Mouse (Mus musculus) kidney, adult 8-10 months (tissue): ENCODE results near the gene Cap2.

Experiments
- DNase-seq, 2 experiments: peaks; one replicate each; pipeline ENCODE4 v3.0.0; 2022

Cap2 gene

DNA sequence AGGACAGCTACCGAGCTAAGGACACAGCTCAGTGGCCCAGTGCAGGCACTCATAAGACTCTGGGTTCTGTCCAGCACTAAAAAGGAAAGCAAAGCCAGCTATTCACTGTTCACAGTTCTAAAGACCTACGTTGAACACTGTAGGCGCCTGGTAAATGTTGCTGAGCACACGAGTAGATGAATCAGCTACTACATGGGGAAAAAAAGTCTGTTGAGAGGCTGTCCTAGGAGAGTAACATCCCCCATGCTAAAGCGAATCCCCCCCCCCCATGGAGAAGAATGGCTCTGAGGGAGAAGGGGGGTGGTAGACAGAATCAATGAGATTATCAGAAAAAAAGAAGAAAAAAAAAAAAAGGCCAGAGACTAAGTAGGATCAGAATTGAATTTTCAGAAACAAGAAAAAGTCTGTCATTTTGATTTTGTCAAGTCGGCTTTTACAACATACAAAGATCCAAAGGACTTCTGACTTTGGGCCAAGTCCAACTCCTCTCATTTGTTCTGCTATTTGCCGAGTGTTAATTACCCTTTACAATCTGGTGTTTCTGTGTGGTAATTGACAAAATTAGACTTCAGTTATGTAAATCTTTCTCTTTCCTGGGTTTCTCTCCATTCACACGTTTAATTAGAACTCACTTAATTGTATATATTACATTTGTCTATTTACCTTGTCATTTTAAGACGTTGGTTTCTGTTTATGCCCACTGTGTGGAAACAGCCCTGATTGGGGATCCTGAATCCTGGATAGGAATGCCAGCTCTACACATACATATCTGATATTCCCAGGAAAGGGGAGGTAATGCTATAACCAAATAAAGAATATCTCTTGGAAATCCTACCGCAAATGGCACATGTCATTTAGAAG lies 139.2 kb downstream of the Cap2 start:
- DNase-seq, result no peak

DNA sequence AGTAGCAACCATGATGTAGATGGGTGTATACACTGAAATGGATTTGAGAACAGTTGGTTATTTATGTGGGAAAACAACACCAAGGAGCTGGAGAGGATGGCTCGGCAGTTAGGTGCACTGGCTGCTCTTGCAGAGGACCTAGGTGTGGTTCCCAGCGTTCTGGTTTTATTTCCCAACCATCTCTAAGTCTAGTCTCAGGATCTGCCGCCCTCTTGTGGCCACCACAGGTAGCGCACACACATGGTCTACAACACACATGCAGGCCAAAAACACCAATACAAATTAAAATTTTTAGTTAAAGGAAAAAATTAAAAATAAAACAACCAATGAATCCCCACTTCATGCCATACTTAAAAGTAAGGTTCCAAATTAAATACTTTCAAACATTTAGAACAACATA lies 140.7 kb downstream of the Cap2 start:
- no peak for DNase-seq

DNA sequence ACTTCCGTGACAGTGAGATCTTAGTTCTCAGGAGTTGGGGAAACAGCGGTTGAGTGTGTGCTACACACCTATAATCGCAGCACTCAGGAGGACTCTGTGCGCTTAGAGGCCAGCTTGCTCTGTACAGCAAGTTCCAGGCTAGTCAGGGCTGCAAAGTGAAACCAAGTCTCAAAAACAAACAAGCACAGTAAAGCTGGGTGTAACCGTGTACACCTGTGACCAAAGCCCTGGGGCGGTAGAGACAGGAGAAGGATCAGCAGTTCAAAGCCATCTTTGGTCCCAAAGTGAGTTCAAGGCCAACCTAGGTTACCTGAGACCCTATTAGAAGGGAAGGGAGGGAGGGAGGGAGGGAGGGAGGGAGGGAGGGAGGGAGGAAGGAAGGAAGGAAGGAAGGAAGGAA lies 142.5 kb downstream of the Cap2 start:
- DNase-seq, result no peak

DNA sequence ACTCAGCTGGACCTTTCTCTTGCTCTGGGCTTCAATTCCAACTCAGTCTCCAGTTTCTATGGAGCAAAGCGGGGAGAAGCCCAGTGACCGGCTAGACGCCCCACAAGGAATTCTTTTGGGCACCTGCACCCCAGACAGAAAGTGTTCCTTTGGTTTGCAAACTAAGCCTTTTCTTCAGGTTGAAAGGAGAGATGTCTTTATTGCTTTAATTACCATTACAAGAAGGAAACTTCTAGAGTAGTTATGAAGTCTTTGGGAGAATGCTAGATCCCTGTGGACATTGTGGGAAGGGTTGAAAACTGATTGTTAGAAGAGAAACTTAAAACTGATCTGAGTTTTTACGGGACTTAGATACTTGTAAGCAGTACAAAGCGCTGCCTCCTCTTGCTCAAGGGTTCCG lies 143.8 kb downstream of the Cap2 start:
- DNase-seq, result no peak

DNA sequence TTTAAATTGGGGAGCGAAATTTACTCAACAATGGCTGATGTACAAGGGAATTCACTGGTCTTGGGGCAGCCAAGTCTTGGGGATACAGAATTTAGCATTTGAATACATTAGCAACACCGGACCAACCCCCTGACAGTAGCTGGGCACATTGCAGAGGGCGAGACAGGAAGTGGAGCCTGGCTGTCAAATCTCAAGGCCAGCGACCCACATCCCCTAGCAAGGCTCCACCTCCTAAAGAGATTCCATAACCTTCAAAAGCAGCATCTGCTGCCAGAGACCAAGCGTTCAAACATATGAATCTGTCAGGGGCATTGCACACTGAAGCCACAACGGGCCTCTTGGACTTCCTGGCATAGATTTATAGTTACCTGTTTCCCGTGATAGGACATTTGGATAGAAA lies 150.2 kb downstream of the Cap2 start:
- DNase-seq, result no peak

GRCm38 (mm10) chr13:46652671-46653070 lies 151.0 kb downstream of the Cap2 start:
- no peak for DNase-seq

DNA sequence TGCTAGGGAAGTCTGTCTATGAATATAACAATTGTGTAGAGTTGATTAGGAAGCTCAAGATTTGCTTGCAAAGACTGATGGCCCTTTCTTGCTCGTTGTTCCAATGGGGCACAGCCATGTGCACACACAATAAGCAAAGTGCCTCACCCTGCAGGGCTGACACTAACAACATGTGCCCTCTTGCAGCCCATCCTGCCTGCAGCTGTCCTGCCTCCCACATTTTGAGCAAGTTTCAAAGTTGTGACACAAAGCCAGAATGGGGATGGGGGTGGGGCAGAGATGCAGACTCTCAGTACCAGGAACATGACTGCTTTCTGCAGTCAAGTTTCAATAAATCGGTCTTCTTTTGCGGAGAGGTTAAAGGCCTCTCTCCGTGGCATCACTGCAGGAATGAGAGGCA lies 152.0 kb downstream of the Cap2 start:
- DNase-seq, result no peak

GRCm38 (mm10) chr13:46654566-46654965 lies 152.9 kb downstream of the Cap2 start:
- DNase-seq, result no peak

- no peak for DNase-seq
These were observed 157.6 kb downstream of the Cap2 start for GRCm38 (mm10) chr13:46659211-46659610.

DNA sequence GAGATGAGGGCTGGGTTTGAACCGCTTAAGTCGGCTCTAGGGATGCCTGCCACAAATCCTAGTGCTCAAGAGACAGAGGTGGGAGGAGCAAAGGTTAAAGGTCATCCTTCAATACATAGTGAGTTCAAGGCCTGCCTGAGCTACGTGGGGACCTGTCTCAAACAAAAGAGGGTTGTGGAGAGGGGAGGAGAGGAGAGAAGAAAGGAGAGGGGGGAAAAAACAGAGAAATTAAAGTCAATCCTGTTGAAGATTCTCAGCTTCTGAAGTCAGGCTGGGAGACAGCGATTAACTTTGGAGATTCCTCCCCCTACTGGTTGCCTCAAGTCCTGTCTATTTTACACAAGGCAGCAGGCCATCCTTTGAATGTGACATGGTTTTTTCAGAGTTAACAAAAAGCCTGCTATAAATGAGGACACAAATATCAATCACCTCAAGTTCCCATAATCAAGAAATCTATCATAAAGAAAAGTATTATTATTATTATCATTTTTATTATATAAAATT lies 161.9 kb downstream of the Cap2 start:
- DNase-seq, result no peak

DNA sequence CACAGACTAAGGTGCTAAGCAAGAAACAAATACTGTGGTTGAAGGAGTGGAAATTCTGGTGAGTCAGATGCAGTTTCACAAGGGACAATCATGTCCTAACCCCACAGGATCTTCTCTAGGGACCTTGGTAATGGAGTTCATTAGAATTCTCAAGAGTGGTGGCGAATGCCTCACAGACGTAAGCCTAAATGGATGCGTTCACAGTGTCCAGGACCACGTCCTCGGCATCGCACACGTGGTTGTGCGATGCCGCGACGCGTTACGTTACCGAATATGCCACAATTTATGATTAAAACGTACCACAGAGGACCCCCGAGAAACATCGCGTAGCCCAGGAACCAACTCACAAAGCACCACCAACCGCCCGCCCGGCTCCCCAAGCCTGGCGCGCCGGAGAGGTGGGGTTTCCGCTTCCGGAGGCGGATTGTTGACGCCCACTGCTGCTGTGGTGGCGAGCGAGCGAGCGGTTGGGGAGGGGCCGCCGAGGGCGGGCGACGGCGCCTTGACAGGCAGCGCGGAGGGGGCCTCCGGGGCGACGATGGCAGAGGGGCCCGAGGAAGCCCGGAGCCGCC lies 167.5 kb downstream of the Cap2 start, which contains the start of gene Fam8a1:
Gene Fam8a1, plus strand, starts transcription at position 475 of the 572 bp plus-strand sequence.
- peak; percentile 80 to 89 for DNase-seq

DNA sequence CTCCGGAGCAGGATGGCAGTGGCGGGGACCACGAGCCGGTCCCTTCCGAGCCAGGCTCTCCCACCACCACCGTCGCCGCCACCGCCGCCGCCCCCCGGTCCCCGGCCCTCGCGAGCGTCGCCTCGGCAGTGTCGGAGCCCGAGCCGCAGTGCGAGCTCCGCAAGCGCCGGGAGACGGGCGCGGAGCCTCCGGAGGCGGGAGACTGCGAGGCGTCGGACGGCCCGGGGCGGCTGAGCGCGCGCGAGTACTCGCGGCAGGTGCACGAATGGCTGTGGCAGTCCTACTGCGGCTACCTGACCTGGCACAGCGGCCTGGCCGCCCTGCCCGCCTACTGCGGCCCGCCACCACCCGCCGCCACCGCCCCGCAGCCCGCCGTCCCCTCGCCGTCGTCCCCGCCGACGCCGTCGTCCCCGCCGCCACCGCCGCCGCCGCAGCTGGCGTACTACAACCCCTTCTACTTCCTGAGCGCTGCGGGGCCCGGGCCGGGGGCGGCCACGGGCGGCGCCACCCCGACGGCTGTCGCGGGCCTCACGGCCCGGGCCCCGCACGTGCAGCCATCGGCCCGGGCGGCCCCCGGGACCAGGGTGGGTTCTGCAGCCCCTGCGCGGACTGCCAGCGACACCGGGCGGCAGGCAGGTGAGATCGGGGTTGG lies 168.1 kb downstream of the Cap2 start:
- no peak for DNase-seq

DNA sequence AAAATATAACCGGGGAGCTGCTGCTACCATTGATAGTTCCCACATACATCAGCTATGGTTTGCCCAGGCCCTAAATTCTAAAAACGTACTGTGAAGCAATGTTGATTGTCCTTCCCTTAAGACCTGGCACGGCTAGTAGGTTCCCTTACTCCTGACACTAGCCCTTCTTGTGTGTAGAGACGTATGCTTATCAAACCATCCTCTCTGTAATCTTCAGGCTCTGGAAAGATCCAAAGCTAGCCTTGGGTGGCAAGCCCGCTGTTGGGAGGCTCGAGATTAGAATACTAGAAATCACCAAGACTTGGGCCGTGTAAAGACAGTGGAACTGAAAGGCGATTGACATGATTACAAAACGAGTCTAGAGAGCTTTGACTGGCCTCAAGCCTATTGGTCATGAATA lies 168.9 kb downstream of the Cap2 start:
- DNase-seq, result no peak

- DNase-seq, result no peak
These were observed 173.0 kb downstream of the Cap2 start for GRCm38 (mm10) chr13:46674601-46675000.

- peak in 1 of 2 experiments; percentile 19 for DNase-seq
These were observed 176.1 kb downstream of the Cap2 start for GRCm38 (mm10) chr13:46677721-46678120.

DNA sequence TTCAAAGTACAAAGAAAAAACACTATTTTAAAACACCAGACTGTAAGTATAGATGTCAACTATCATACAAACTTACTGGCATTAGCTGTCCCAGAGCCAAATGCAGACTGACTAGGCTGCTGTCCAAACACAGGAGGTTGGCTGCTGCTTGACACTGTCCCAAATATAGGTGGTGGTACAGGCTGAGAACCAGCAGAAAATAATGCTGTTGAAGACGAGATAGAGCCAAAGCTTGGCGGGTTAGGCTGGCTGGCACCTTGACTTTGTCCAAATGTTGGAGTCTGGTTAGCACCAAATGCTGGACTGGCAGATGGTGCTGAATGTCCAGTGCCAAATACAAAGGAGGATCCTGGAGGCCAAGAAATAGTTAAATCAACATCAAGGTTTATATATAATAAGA lies 181.3 kb downstream of the Cap2 start:
- no peak for DNase-seq

DNA sequence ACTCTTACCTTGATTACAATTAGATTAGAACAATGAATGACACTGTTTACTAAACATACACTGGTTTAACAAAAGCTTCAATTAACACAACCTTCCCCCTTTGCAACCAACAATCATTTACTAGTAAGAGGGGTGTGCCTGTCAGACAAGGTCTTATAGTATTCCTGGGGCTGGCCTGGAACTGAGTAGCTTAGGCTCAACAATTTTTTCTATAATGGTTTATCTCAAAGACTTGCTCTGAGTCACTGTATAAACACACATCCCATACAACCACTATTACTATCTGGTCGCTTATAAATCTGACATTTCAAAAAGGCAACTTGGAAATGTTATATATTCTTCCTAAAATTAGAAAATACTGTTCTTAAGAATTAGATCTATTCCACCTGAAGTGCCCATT lies 181.7 kb downstream of the Cap2 start:
- DNase-seq, result no peak

- no peak for DNase-seq
These were observed 189.1 kb downstream of the Cap2 start for GRCm38 (mm10) chr13:46690559-46691241.

DNA sequence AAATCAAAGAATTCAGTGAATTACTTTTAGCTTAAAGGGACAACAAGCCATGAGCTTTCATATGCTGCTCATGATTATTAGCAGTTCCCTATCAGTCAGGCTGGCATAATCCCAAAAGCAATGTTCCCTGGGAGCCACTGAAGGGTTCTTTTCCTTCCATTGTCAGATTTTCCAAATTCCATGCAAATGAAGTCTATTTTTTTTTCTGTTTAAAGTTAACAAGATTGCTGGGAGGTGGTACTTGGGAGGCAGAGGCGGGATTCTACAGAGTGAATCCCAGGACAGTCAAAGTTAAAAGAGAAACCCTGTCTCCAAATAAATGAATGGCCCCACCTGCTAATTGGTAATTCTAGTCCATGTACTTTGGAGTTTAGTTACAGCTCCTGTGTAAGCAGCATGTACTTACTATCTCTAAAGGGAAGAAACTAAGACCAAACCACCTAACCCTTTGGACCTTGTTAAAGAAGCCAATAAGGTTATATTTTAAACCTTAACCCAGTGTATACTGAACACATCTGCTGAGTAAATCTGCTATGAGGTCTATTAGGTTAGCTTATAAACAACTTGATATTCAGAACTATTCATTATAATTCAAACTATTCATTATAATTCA lies 193.8 kb downstream of the Cap2 start:
- DNase-seq, result peak; percentile 52 to 76

GRCm38 (mm10) chr13:46695932-46696331 lies 194.3 kb downstream of the Cap2 start:
- no peak for DNase-seq

- no peak for DNase-seq
These were observed 195.1 kb downstream of the Cap2 start for GRCm38 (mm10) chr13:46696788-46697187.

GRCm38 (mm10) chr13:46699372-46699771 lies 197.7 kb downstream of the Cap2 start:
- DNase-seq, result no peak
